Mouse (Mus musculus) midbrain, embryonic 11.5 days (tissue): ENCODE measurements around the gene Slc34a3. TPM values are rescaled to one million over a fixed set of nuclear protein-coding genes. Genes with fewer than 3 reads are reported as not detected.

ENCODE experiments used
- ATAC-seq: fragments of 200-750 bp; cut with Nextera tagmentation; 2 replicates; pipeline ENCODE4 v1.8.0; 2017; ENCODE audit warnings: moderate TSS enrichment, moderate library complexity; ENCODE audit not compliant: low FRiP score
- DNase-seq: peaks from one replicate; pipeline ENCODE4 v3.0.0; 2015; ENCODE audit warnings: low spot score; ENCODE audit errors: missing footprints
- H3K27ac ChIP-seq: fragments of 300-500 bp; sonication (generic); 2 replicates; pipeline ENCODE4 v1.5.1; 2014; ENCODE audit warnings: low read depth, low read length
- H3K27me3 ChIP-seq: fragments of 300-500 bp; sonication (generic); 2 replicates; pipeline ENCODE4 v1.6.1; 2014; ENCODE audit warnings: mild to moderate bottlenecking, low read length, moderate library complexity, mixed read lengths; ENCODE audit not compliant: control insufficient read depth, insufficient read depth
- H3K36me3 ChIP-seq: fragments of 300-500 bp; sonication (generic); 2 replicates; pipeline ENCODE4 v1.6.1; 2014; ENCODE audit warnings: mild to moderate bottlenecking, low read length, moderate library complexity, mixed read lengths; ENCODE audit not compliant: control insufficient read depth, insufficient read depth
- H3K4me1 ChIP-seq: fragments of 300-500 bp; sonication (generic); 2 replicates; pipeline ENCODE4 v1.6.1; 2014; ENCODE audit warnings: low read length; ENCODE audit not compliant: control insufficient read depth, insufficient read depth
- H3K4me2 ChIP-seq: fragments of 300-500 bp; sonication (generic); 2 replicates; pipeline ENCODE4 v1.6.1; 2014; ENCODE audit warnings: mild to moderate bottlenecking, moderate library complexity
- H3K4me3 ChIP-seq: fragments of 300-500 bp; sonication (generic); 2 replicates; pipeline ENCODE4 v1.5.1; 2014; ENCODE audit warnings: low read depth, low read length
- H3K9ac ChIP-seq: fragments of 300-500 bp; sonication (generic); 2 replicates; pipeline ENCODE4 v1.6.1; 2014; ENCODE audit warnings: low read length
- H3K9me3 ChIP-seq: fragments of 300-500 bp; sonication (generic); 2 replicates; pipeline ENCODE4 v1.6.1; 2016; ENCODE audit warnings: low read length; ENCODE audit not compliant: control insufficient read depth
- WGBS: fragments of 180-500 bp; shearing (Covaris S2); extraction: QIAGEN DNeasy Blood & Tissue Kit; methylation state at CpG from one replicate; pipeline ENCODE4 v1.1.7; 2014; 5-methylcytosine and 5-hydroxymethylcytosine counted together
- polyA plus RNA-seq: library from polyadenylated mRNA; unstranded; fragments of >200 nt; fragmentation: Nextera tagmentation; extraction: Ambion mirVana; gene quantifications from 2 replicates; pipeline ENCODE4 v1.2.1, GENCODE M21; 2014

Slc34a3 gene
- polyA plus RNA-seq, 1 experiment from 2014 or later = not detected

- peak overlapping the region; percentile 57 for H3K9ac ChIP-seq
- no peak overlapping the region for H3K27ac ChIP-seq
- H3K27me3 ChIP-seq = peaks cover 6% of the 10 kb centered on the region
- H3K4me2 ChIP-seq = peak overlapping the region; percentile 63
- H3K4me3 ChIP-seq = peak overlapping the region; percentile 43
- H3K4me1 ChIP-seq = peaks cover 18% of the 10 kb centered on the region
- peak; percentile 18; the same call in 1 of the 2 replicates for ATAC-seq
- peak; percentile 91 for DNase-seq
- H3K9me3 ChIP-seq = no peaks in the 10 kb centered on the region
- no peaks in the 10 kb centered on the region for H3K36me3 ChIP-seq
- WGBS = 17% methylated on average over 6 of the region's 6 CpGs
Observed at GRCm38 (mm10) chr2:25241438-25241775, 7.2 kb upstream of the Slc34a3 start.

- WGBS = 1% methylated on average over 29 of the region's 29 CpGs
- no peak overlapping the region for H3K27ac ChIP-seq
- H3K9me3 ChIP-seq = no peaks in the 10 kb centered on the region
- H3K4me1 ChIP-seq = peaks cover 18% of the 10 kb centered on the region
- H3K4me2 ChIP-seq = peak overlapping the region; percentile 63
- peak overlapping the region; percentile 43 for H3K4me3 ChIP-seq
- peak overlapping the region; percentile 17 for H3K9ac ChIP-seq
- H3K27me3 ChIP-seq = peaks cover 6% of the 10 kb centered on the region
- DNase-seq (peak; percentile 96), ATAC-seq (peak; percentile 72)
- no peaks in the 10 kb centered on the region for H3K36me3 ChIP-seq
Observed at GRCm38 (mm10) chr2:25240723-25241437, 6.7 kb upstream of the Slc34a3 start.

DNA sequence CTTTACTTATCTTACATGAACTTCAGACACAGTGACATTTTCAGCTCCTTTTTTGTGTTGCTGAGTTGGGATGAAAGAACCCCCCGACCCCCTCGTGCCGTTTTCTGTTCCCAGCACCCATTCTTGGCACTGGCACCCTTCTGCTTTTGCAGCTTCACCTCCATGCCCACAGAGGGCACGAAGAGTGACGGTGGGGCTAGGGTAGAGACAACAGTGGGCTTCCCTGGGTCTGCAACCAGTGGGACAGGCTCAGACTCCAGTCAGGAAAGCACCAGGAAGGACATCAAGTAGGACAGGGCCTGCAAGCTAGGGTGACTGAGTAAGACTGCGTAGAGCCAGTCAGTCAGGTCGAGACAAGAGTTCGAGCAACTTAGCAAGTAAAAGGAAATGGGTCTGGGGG is 6.1 kb upstream of the Slc34a3 start:
- Histone ChIP-seq H3K4me3 (peak overlapping the region; percentile 43), H3K4me2 (peak overlapping the region; percentile 63), H3K27me3 (peaks cover 6% of the 10 kb centered on the region), H3K27ac (no peak overlapping the region), H3K9ac (peak overlapping the region; percentile 25; the same call in 1 of the 2 replicates), H3K9me3 (no peaks in the 10 kb centered on the region), H3K4me1 (peaks cover 18% of the 10 kb centered on the region), H3K36me3 (no peaks in the 10 kb centered on the region)
- no peak for DNase-seq
- 46% methylated on average over 8 of the region's 8 CpGs for WGBS
- peak; percentile 10; the same call in 1 of the 2 replicates for ATAC-seq

- Histone ChIP-seq H3K4me2 (no peak overlapping the region), H3K9me3 (no peaks in the 10 kb centered on the region), H3K4me1 (peaks cover 18% of the 10 kb centered on the region), H3K27me3 (peaks cover 6% of the 10 kb centered on the region), H3K9ac (no peak overlapping the region), H3K36me3 (no peaks in the 10 kb centered on the region), H3K27ac (no peak overlapping the region), H3K4me3 (no peak overlapping the region)
- ATAC-seq (no peak), DNase-seq (peak; percentile 53)
- 90% methylated on average over 3 of the region's 3 CpGs for WGBS
Observed at GRCm38 (mm10) chr2:25239766-25240165, 5.6 kb upstream of the Slc34a3 start.

DNA sequence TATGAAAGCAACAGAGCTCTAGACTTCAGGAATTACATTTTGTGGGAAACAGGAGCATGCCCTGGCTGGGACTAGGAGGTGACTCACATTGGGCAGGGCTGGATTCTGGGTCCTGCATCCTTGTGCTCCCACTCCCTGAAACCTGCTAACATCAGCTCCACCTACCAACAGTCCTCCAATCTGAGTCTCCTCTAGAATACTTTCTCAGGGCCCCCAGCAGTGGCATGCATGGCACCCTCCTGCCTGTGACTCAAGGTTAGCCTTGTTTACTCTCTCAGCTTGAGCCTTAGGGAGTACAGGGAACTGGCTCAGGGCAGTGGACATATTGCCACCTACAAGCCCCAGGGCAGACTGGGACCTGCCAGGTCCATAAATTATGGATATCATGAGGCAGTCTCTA is 3.9 kb upstream of the Slc34a3 start:
- no peaks in the 10 kb centered on the region for H3K9me3 ChIP-seq
- H3K4me2 ChIP-seq = no peak overlapping the region
- ATAC-seq (no peak), DNase-seq (peak; percentile 57)
- no peaks in the 10 kb centered on the region for H3K36me3 ChIP-seq
- no peak overlapping the region for H3K4me3 ChIP-seq
- peaks cover 6% of the 10 kb centered on the region for H3K27me3 ChIP-seq
- no peak overlapping the region for H3K27ac ChIP-seq
- H3K4me1 ChIP-seq = peaks cover 18% of the 10 kb centered on the region
- H3K9ac ChIP-seq = no peak overlapping the region

- H3K27ac ChIP-seq = no peak overlapping the region
- H3K9ac ChIP-seq = no peak overlapping the region
- H3K4me1 ChIP-seq = peaks cover 14% of the 10 kb centered on the region
- no peaks in the 10 kb centered on the region for H3K9me3 ChIP-seq
- ATAC-seq (no peak), DNase-seq (peak; percentile 66)
- WGBS = 70% methylated on average over 4 of the region's 4 CpGs
- H3K36me3 ChIP-seq = no peaks in the 10 kb centered on the region
- no peak overlapping the region for H3K4me3 ChIP-seq
- H3K4me2 ChIP-seq = no peak overlapping the region
- H3K27me3 ChIP-seq = peaks cover 6% of the 10 kb centered on the region
Observed at GRCm38 (mm10) chr2:25237522-25237921, 3.4 kb upstream of the Slc34a3 start.

DNA sequence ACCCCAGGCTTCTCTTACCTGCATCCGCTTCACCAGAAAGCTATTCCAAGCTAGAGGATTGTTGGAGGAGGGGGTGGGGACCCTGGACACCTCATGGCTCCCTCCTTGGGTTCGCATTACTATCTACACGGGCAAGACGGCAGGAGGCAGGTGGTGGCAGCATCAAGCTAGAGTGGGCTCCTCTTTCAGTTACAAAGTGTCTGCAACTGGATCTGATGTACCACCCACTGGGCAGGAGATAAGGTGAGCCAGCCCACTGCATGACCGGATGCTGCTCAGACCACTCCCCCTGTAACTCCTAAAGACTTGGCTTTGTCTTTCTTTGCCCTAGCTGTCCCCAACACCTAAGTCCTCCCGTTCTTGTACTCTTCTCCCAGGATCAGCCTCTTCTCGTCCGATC is 2.5 kb upstream of the Slc34a3 start, which contains the start of gene Rnf224:
Gene Rnf224, minus strand, starts transcription at position 174 of the 400 bp plus-strand sequence.
- peak; percentile 67 for DNase-seq
- no peaks in the 10 kb centered on the region for H3K9me3 ChIP-seq
- no peak within 1 kb of the TSS for H3K9ac ChIP-seq
- H3K4me2 ChIP-seq = no peak within 1 kb of the TSS
- no peaks in the 10 kb centered on the region for H3K36me3 ChIP-seq
- 40% methylated on average over 8 of the region's 8 CpGs for WGBS
- no peak within 1 kb of the TSS for H3K4me3 ChIP-seq
- ATAC-seq = no peak
- H3K4me1 ChIP-seq = peaks cover 9% of the 10 kb centered on the region
- no peak within 1 kb of the TSS for H3K27ac ChIP-seq
- H3K27me3 ChIP-seq = peaks cover 4% of the 10 kb centered on the region

GRCm38 (mm10) chr2:25234551-25235220 is 522 bp upstream of the Slc34a3 start:
- 79% methylated on average over 5 of the region's 5 CpGs for WGBS
- no peaks in the 10 kb centered on the region for H3K27me3 ChIP-seq
- no peaks in the 10 kb centered on the region for H3K36me3 ChIP-seq
- no peak overlapping the region for H3K4me3 ChIP-seq
- H3K4me2 ChIP-seq = no peak overlapping the region
- DNase-seq (peak; percentile 73), ATAC-seq (no peak)
- no peak overlapping the region for H3K27ac ChIP-seq
- no peak overlapping the region for H3K9ac ChIP-seq
- no peaks in the 10 kb centered on the region for H3K9me3 ChIP-seq
- no peaks in the 10 kb centered on the region for H3K4me1 ChIP-seq

- DNase-seq (peak; percentile 78), ATAC-seq (no peak)
- no peaks in the 10 kb centered on the region for H3K9me3 ChIP-seq
- WGBS = 86% methylated on average over 4 of the region's 4 CpGs
- no peak overlapping the region for H3K27ac ChIP-seq
- no peak overlapping the region for H3K9ac ChIP-seq
- H3K4me1 ChIP-seq = no peaks in the 10 kb centered on the region
- no peaks in the 10 kb centered on the region for H3K36me3 ChIP-seq
- no peak overlapping the region for H3K4me3 ChIP-seq
- H3K4me2 ChIP-seq = no peak overlapping the region
- no peaks in the 10 kb centered on the region for H3K27me3 ChIP-seq
Observed at GRCm38 (mm10) chr2:25233421-25233820, 743 bp downstream of the Slc34a3 start.
